Mouse (Mus musculus) common myeloid progenitor, adult 5-6 weeks (primary cell): ENCODE data around the gene Dbnl. TPM values are rescaled to one million over a fixed set of nuclear protein-coding genes. Genes with fewer than 3 reads are reported as not detected.

Experiments
- ATAC-seq: replicated peaks from 2 replicates; pipeline ENCODE4 v1.8.0; 2016; ENCODE audit warnings: low read depth, mild to moderate bottlenecking, moderate TSS enrichment, inconsistent platforms; ENCODE audit not compliant: poor library complexity, severe bottlenecking
- total RNA-seq: library from RNA; stranded (forward); fragments of 200-1000, 187-1606 nt; gene quantifications from 2 replicates; pipeline ENCODE4 v1.2.3, GENCODE M21; 2017

Gene Dbnl
- total RNA-seq, 1 experiment from 2014 or later: 72.8 TPM

- no peak for ATAC-seq
Observed at GRCm38 (mm10) chr11:5834506-5834905, 46.2 kb downstream of the Dbnl start.

- no peak for ATAC-seq
Observed at GRCm38 (mm10) chr11:5835057-5835456, 46.8 kb downstream of the Dbnl start.

GRCm38 (mm10) chr11:5836126-5836525 is 47.8 kb downstream of the Dbnl start:
- no peak for ATAC-seq

GRCm38 (mm10) chr11:5837251-5838246 is 49.3 kb downstream of the Dbnl start, which contains the start of gene Polm:
TSS of gene Polm (minus strand) at chr11:5838016.
- ATAC-seq: peak; percentile 87

GRCm38 (mm10) chr11:5840346-5840745 is 52.1 kb downstream of the Dbnl start:
- no peak for ATAC-seq

- ATAC-seq: no peak
Observed at GRCm38 (mm10) chr11:5841751-5842150, 53.5 kb downstream of the Dbnl start.

GRCm38 (mm10) chr11:5843131-5843530 is 54.8 kb downstream of the Dbnl start:
- no peak for ATAC-seq

GRCm38 (mm10) chr11:5846639-5847345 is 58.5 kb downstream of the Dbnl start:
- no peak for ATAC-seq

- no peak for ATAC-seq
Observed at GRCm38 (mm10) chr11:5848741-5849140, 60.5 kb downstream of the Dbnl start.

- ATAC-seq: no peak
Observed at GRCm38 (mm10) chr11:5849316-5849715, 61.0 kb downstream of the Dbnl start.

GRCm38 (mm10) chr11:5850452-5850851 is 62.2 kb downstream of the Dbnl start:
- no peak for ATAC-seq

Other genes starting within 250 kb of the Dbnl start
- gene Ccdc117, start 246.3 kb upstream of the Dbnl start, total RNA-seq: 38.4 and 41.7 TPM in 2 replicates
- not detected in 2 replicates for gene Ankrd36, start 218.8 kb upstream of the Dbnl start, total RNA-seq
- 38.7 and 82.1 TPM in 2 replicates for gene Mrps24, start 72.8 kb upstream of the Dbnl start, total RNA-seq
- 7.4 and 10.5 TPM in 2 replicates for gene Urgcp, start 26.1 kb upstream of the Dbnl start, total RNA-seq
- not detected in 2 replicates for gene Pgam2, start 15.2 kb downstream of the Dbnl start, total RNA-seq
- gene Polm, start 49.5 kb downstream of the Dbnl start, total RNA-seq: 0.97 and 2.6 TPM in 2 replicates
- gene Aebp1, start 73.5 kb downstream of the Dbnl start, total RNA-seq: not detected in 2 replicates
- gene Pold2, start 89.8 kb downstream of the Dbnl start, total RNA-seq: 49.9 and 61.2 TPM in 2 replicates
- not detected in 2 replicates for gene Myl7, start 110.3 kb downstream of the Dbnl start, total RNA-seq
- gene Gck, start 161.6 kb downstream of the Dbnl start, total RNA-seq: not detected in 2 replicates
- gene Ykt6, start 167.2 kb downstream of the Dbnl start, total RNA-seq: 32.8 and 33.6 TPM in 2 replicates